Mouse (Mus musculus): Measurements from ENCODE around the gene Ccdc173. TPM values are rescaled to one million over a fixed set of nuclear protein-coding genes. Genes with fewer than 3 reads are reported as not detected.

The Ccdc173 gene
- polyA plus RNA-seq, 1 experiment from 2014 or later: 1.3 TPM

- H3K27me3 ChIP-seq (ENCODE audit: insufficient read depth, poor library complexity, severe bottlenecking): no peaks in the 10 kb centered on the region
- H3K4me1 ChIP-seq: no peaks in the 10 kb centered on the region
- DNase-seq (ENCODE audit: low spot score): no peak
- H3K36me3 ChIP-seq: peaks cover 6% of the 10 kb centered on the region; the same call in 1 of the 2 replicates
- no peak overlapping the region for H3K27ac ChIP-seq
- 96% methylated on average over 3 of the region's 3 CpGs for WGBS
- H3K4me3 ChIP-seq: no peak overlapping the region
- no peaks in the 10 kb centered on the region for H3K9me3 ChIP-seq
These were observed 16.0 kb downstream of the Ccdc173 start for GRCm38 (mm10) chr2:69773331-69773730.

- WGBS: 83% methylated on average over 1 of the region's 1 CpGs
- no peaks in the 10 kb centered on the region for H3K9me3 ChIP-seq
- no peaks in the 10 kb centered on the region for H3K36me3 ChIP-seq
- H3K4me1 ChIP-seq: no peaks in the 10 kb centered on the region
- H3K4me3 ChIP-seq: no peak overlapping the region
- no peaks in the 10 kb centered on the region for H3K27me3 ChIP-seq (ENCODE audit: insufficient read depth, poor library complexity, severe bottlenecking)
- DNase-seq (ENCODE audit: low spot score): no peak
- no peak overlapping the region for H3K27ac ChIP-seq
These were observed 24.7 kb downstream of the Ccdc173 start for GRCm38 (mm10) chr2:69764716-69765115.

- H3K9me3 ChIP-seq: no peaks in the 10 kb centered on the region
- 92% methylated on average over 4 of the region's 4 CpGs for WGBS
- H3K36me3 ChIP-seq: no peaks in the 10 kb centered on the region
- no peak for DNase-seq (ENCODE audit: low spot score)
- H3K4me3 ChIP-seq: no peak overlapping the region
- H3K27ac ChIP-seq: no peak overlapping the region
- no peaks in the 10 kb centered on the region for H3K27me3 ChIP-seq (ENCODE audit: insufficient read depth, poor library complexity, severe bottlenecking)
- no peaks in the 10 kb centered on the region for H3K4me1 ChIP-seq
These were observed 26.0 kb downstream of the Ccdc173 start for GRCm38 (mm10) chr2:69763340-69763739.

- no peak overlapping the region for H3K4me3 ChIP-seq
- no peaks in the 10 kb centered on the region for H3K4me1 ChIP-seq
- H3K27ac ChIP-seq: no peak overlapping the region
- H3K36me3 ChIP-seq: no peaks in the 10 kb centered on the region
- no peak for DNase-seq (ENCODE audit: low spot score)
- WGBS: 78% methylated on average over 5 of the region's 5 CpGs
- H3K27me3 ChIP-seq (ENCODE audit: insufficient read depth, poor library complexity, severe bottlenecking): no peaks in the 10 kb centered on the region
- no peaks in the 10 kb centered on the region for H3K9me3 ChIP-seq
These were observed 28.4 kb downstream of the Ccdc173 start for GRCm38 (mm10) chr2:69760980-69761379.

GRCm38 (mm10) chr2:69745091-69745490 lies 44.3 kb downstream of the Ccdc173 start:
- H3K9me3 ChIP-seq: 0 out of 2 replicates have a peak, but pooled peaks cover 2% of the 10 kb centered on the region
- no peaks in the 10 kb centered on the region for H3K4me1 ChIP-seq
- H3K4me3 ChIP-seq: no peak overlapping the region
- no peak overlapping the region for H3K27ac ChIP-seq
- H3K27me3 ChIP-seq (ENCODE audit: insufficient read depth, poor library complexity, severe bottlenecking): no peaks in the 10 kb centered on the region
- DNase-seq (ENCODE audit: low spot score): no peak
- WGBS: 87% methylated on average over 1 of the region's 1 CpGs
- H3K36me3 ChIP-seq: peaks cover 95% of the 10 kb centered on the region

- Histone ChIP-seq H3K27me3 (ENCODE audit: insufficient read depth, poor library complexity, severe bottlenecking) (0 out of 2 replicates have a peak, but pooled peaks cover 3% of the 10 kb centered on the region), H3K9me3 (no peaks in the 10 kb centered on the region), H3K27ac (peak overlapping the region; percentile 98), H3K4me1 (peaks cover 8% of the 10 kb centered on the region; the same call in 1 of the 2 replicates), H3K36me3 (0 out of 2 replicates have a peak, but pooled peaks cover 3% of the 10 kb centered on the region), H3K4me3 (peak overlapping the region; percentile 97)
- no peak for DNase-seq (ENCODE audit: low spot score)
- WGBS: under 1% methylated on average over 13 of the region's 13 CpGs
These were observed 65.9 kb downstream of the Ccdc173 start for GRCm38 (mm10) chr2:69723519-69723825.

- H3K4me3 ChIP-seq: peak overlapping the region; percentile 97
- WGBS: under 1% methylated on average over 91 of the region's 91 CpGs
- H3K9me3 ChIP-seq: no peaks in the 10 kb centered on the region
- H3K27me3 ChIP-seq (ENCODE audit: insufficient read depth, poor library complexity, severe bottlenecking): 0 out of 2 replicates have a peak, but pooled peaks cover 7% of the 10 kb centered on the region
- peaks cover 8% of the 10 kb centered on the region; the same call in 1 of the 2 replicates for H3K4me1 ChIP-seq
- peak; percentile 96 for DNase-seq (ENCODE audit: low spot score)
- H3K27ac ChIP-seq: peak overlapping the region; percentile 98
- 0 out of 2 replicates have a peak, but pooled peaks cover 3% of the 10 kb centered on the region for H3K36me3 ChIP-seq
These were observed 66.5 kb downstream of the Ccdc173 start for GRCm38 (mm10) chr2:69722650-69723518.

- H3K36me3 ChIP-seq: 0 out of 2 replicates have a peak, but pooled peaks cover 2% of the 10 kb centered on the region
- H3K27ac ChIP-seq: peak within 1 kb of the TSS; percentile 98
- 0 out of 2 replicates have a peak, but pooled peaks cover 7% of the 10 kb centered on the region for H3K27me3 ChIP-seq (ENCODE audit: insufficient read depth, poor library complexity, severe bottlenecking)
- 4% methylated on average over 12 of the region's 12 CpGs for WGBS
- H3K4me3 ChIP-seq: peak within 1 kb of the TSS; percentile 97
- H3K9me3 ChIP-seq: no peaks in the 10 kb centered on the region
- DNase-seq (ENCODE audit: low spot score): no peak
- H3K4me1 ChIP-seq: peaks cover 8% of the 10 kb centered on the region; the same call in 1 of the 2 replicates
These were observed 67.1 kb downstream of the Ccdc173 start, which contains the start of gene Ppig for GRCm38 (mm10) chr2:69722273-69722649. Gene Ppig (plus strand): TSS chr2:69722545.

- H3K36me3 ChIP-seq: no peaks in the 10 kb centered on the region
- no peak for DNase-seq (ENCODE audit: low spot score)
- H3K27me3 ChIP-seq (ENCODE audit: insufficient read depth, poor library complexity, severe bottlenecking): 0 out of 2 replicates have a peak, but pooled peaks cover 7% of the 10 kb centered on the region
- 89% methylated on average over 1 of the region's 1 CpGs for WGBS
- H3K4me3 ChIP-seq: no peak overlapping the region
- no peak overlapping the region for H3K27ac ChIP-seq
- H3K4me1 ChIP-seq: peaks cover 4% of the 10 kb centered on the region; the same call in 1 of the 2 replicates
- no peaks in the 10 kb centered on the region for H3K9me3 ChIP-seq
These were observed 70.3 kb downstream of the Ccdc173 start for GRCm38 (mm10) chr2:69719121-69719520.

GRCm38 (mm10) chr2:69716483-69716882 lies 72.9 kb downstream of the Ccdc173 start:
- 79% methylated on average over 3 of the region's 3 CpGs for WGBS

GRCm38 (mm10) chr2:69714126-69714525 lies 75.2 kb downstream of the Ccdc173 start:
- Histone ChIP-seq H3K9me3 (no peaks in the 10 kb centered on the region), H3K4me1 (0 out of 2 replicates have a peak, but pooled peaks cover 2% of the 10 kb centered on the region), H3K27me3 (ENCODE audit: insufficient read depth, poor library complexity, severe bottlenecking) (0 out of 2 replicates have a peak, but pooled peaks cover 7% of the 10 kb centered on the region), H3K36me3 (peaks cover 18% of the 10 kb centered on the region), H3K4me3 (no peak overlapping the region), H3K27ac (no peak overlapping the region)
- DNase-seq (ENCODE audit: low spot score): no peak
- WGBS: 75% methylated on average over 5 of the region's 5 CpGs

More at GRCm38 (mm10) chr2:69716483-69716882, 72.9 kb downstream of the Ccdc173 start:
- Histone ChIP-seq H3K27ac (no peak overlapping the region), H3K4me3 (no peak overlapping the region), H3K36me3 (no peaks in the 10 kb centered on the region), H3K4me1 (0 out of 2 replicates have a peak, but pooled peaks cover 2% of the 10 kb centered on the region), H3K9me3 (no peaks in the 10 kb centered on the region), H3K27me3 (ENCODE audit: insufficient read depth, poor library complexity, severe bottlenecking) (0 out of 2 replicates have a peak, but pooled peaks cover 7% of the 10 kb centered on the region)
- no peak for DNase-seq (ENCODE audit: low spot score)

- Histone ChIP-seq H3K36me3 (peaks cover 20% of the 10 kb centered on the region), H3K27ac (no peak overlapping the region), H3K4me3 (peak overlapping the region; percentile 86), H3K4me1 (0 out of 2 replicates have a peak, but pooled peaks cover 2% of the 10 kb centered on the region), H3K27me3 (ENCODE audit: insufficient read depth, poor library complexity, severe bottlenecking) (0 out of 2 replicates have a peak, but pooled peaks cover 5% of the 10 kb centered on the region), H3K9me3 (no peaks in the 10 kb centered on the region)
- DNase-seq (ENCODE audit: low spot score): no peak
- 34% methylated on average over 4 of the region's 4 CpGs for WGBS
These were observed 75.8 kb downstream of the Ccdc173 start for GRCm38 (mm10) chr2:69713626-69714014.
